Mouse (Mus musculus) hindbrain, embryonic 16.5 days (tissue): ENCODE results near the gene H2afz. TPM values are rescaled to one million over a fixed set of nuclear protein-coding genes. Genes with fewer than 3 reads are reported as not detected.

ENCODE experiments used
- ATAC-seq: fragments of 200-750 bp; cut with Nextera tagmentation; 2 replicates; pipeline ENCODE4 v1.8.0; 2017; ENCODE audit warnings: moderate TSS enrichment, moderate library complexity
- H3K27ac ChIP-seq: fragments of 300-500 bp; sonication (generic); 2 replicates; pipeline ENCODE4 v1.5.1; 2014; ENCODE audit warnings: low read depth, mild to moderate bottlenecking, control low read depth, low read length, moderate library complexity
- H3K27me3 ChIP-seq: fragments of 300-500 bp; sonication (generic); replicated peaks from 2 replicates; pipeline ENCODE4 v1.6.1; 2014; ENCODE audit warnings: low read length; ENCODE audit not compliant: control insufficient read depth, insufficient read depth
- H3K36me3 ChIP-seq: fragments of 300-500 bp; sonication (generic); 2 replicates; pipeline ENCODE4 v1.6.1; 2014; ENCODE audit warnings: mild to moderate bottlenecking, low read length, moderate library complexity, mixed read lengths; ENCODE audit not compliant: control insufficient read depth, insufficient read depth
- H3K4me1 ChIP-seq: fragments of 300-500 bp; sonication (generic); 2 replicates; pipeline ENCODE4 v1.6.1; 2014; ENCODE audit warnings: low read depth, low read length; ENCODE audit not compliant: control insufficient read depth, insufficient read depth
- H3K4me2 ChIP-seq: fragments of 300-500 bp; sonication (generic); 2 replicates; pipeline ENCODE4 v1.6.1; 2014; ENCODE audit warnings: mild to moderate bottlenecking, low read length, control low read depth, moderate library complexity
- H3K4me3 ChIP-seq: fragments of 300-500 bp; sonication (generic); 2 replicates; pipeline ENCODE4 v1.5.1; 2014; ENCODE audit warnings: mild to moderate bottlenecking, low read length, control low read depth, moderate library complexity
- H3K9ac ChIP-seq: fragments of 300-500 bp; sonication (generic); 2 replicates; pipeline ENCODE4 v1.6.1; 2014; ENCODE audit warnings: low read depth, mild to moderate bottlenecking, control low read depth, low read length, moderate library complexity
- H3K9me3 ChIP-seq: fragments of 300-500 bp; sonication (generic); 2 replicates; pipeline ENCODE4 v1.6.1; 2014; ENCODE audit warnings: mild to moderate bottlenecking, low read length, moderate library complexity; ENCODE audit not compliant: control insufficient read depth
- WGBS: fragments of 180-500 bp; shearing (Covaris S2); extraction: QIAGEN DNeasy Blood & Tissue Kit; methylation state at CpG from one replicate; pipeline ENCODE4 v1.1.7; 2014; 5-methylcytosine and 5-hydroxymethylcytosine counted together
- polyA plus RNA-seq: library from polyadenylated mRNA; unstranded; fragments of >200 nt; fragmentation: Nextera tagmentation; extraction: Ambion mirVana; gene quantifications from 2 replicates; pipeline ENCODE4 v1.2.1, GENCODE M21; 2015

H2afz gene
- 683 and 688 TPM in 2 replicates for polyA plus RNA-seq

DNA sequence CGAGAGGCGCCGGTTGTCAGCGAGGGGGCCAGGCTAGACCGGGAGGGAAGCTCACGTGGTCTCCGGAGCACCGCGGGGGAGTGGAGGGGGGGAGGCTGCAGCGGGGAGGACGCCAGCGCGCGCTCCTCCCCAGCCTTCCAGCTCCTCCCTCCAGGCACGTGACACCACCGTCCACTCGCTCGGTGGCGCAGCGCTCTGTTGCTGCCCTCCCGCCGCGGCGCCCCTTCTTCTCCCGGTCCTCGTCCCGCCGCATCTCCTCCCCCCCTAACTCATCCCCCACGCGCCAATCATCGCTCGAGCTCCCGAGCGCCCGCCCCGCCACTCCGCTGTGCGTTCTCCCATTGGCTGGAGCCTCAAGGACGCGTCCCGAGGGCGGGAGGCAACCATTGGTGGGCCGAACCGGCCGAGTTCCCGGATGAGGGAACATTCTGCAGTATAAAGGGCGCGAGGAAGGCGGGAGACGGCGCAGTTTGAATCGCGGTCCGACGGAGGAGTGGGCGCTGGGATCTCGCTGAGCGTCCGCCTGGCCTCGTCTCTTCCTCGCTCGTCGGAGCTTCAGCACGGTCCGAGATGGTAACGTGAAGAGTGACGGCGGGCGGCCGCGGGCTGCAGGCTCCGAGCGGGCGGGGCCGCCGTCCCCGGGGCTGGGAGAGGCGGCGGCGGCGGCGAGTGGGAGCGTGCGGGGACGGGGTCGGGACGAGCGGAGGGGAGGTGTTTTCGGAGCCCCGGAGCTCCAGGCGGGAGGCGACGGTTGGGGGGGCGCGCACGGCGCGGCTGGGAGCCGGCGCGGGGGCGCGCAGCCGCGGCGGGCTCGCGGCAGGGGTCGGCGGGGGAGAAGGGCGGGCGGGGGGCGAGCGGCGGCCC lies at the start of gene H2afz:
H2afz (plus strand) TSS at position 364 of the 864 bp plus-strand sequence.
- Histone ChIP-seq H3K36me3 (no peaks in the 10 kb centered on the region), H3K4me1 (peaks cover 19% of the 10 kb centered on the region), H3K4me3 (peak within 1 kb of the TSS; percentile 85), H3K27ac (peak within 1 kb of the TSS; percentile 95), H3K4me2 (peak within 1 kb of the TSS; percentile 62), H3K9ac (peak within 1 kb of the TSS; percentile 92), H3K9me3 (no peaks in the 10 kb centered on the region), H3K27me3 (no peaks in the 10 kb centered on the region)
- WGBS, result under 1% methylated on average over 63 of the region's 115 CpGs
- peak; percentile 96 for ATAC-seq

DNA sequence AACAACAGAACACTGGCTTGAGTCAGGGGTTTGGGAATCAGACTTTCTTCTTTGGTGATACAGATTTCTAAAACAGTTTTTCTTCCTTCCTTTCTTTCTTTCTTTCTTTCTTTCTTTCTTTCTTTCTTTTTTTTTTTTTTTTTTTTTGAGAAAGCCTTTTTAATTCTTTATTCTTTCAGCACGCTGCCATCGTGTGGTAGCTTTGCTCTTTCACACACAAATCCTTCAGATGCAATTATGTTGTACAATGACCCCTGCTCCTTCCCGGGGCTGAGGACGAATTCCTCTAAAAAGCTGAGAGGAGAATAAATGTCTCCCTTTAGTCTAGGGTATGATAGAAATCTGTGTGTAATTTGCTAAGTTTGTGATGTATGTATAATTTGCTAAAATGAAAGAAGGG lies 45.6 kb upstream of the H2afz start:
- H3K9me3 ChIP-seq, result no peaks in the 10 kb centered on the region
- no peak overlapping the region for H3K27ac ChIP-seq
- H3K9ac ChIP-seq, result no peak overlapping the region
- no peaks in the 10 kb centered on the region for H3K36me3 ChIP-seq
- no peaks in the 10 kb centered on the region for H3K4me1 ChIP-seq
- H3K4me2 ChIP-seq, result no peak overlapping the region
- no peak for ATAC-seq
- no peaks in the 10 kb centered on the region for H3K27me3 ChIP-seq
- WGBS, result 9% methylated on average over 4 of the region's 4 CpGs
- H3K4me3 ChIP-seq, result no peak overlapping the region

DNA sequence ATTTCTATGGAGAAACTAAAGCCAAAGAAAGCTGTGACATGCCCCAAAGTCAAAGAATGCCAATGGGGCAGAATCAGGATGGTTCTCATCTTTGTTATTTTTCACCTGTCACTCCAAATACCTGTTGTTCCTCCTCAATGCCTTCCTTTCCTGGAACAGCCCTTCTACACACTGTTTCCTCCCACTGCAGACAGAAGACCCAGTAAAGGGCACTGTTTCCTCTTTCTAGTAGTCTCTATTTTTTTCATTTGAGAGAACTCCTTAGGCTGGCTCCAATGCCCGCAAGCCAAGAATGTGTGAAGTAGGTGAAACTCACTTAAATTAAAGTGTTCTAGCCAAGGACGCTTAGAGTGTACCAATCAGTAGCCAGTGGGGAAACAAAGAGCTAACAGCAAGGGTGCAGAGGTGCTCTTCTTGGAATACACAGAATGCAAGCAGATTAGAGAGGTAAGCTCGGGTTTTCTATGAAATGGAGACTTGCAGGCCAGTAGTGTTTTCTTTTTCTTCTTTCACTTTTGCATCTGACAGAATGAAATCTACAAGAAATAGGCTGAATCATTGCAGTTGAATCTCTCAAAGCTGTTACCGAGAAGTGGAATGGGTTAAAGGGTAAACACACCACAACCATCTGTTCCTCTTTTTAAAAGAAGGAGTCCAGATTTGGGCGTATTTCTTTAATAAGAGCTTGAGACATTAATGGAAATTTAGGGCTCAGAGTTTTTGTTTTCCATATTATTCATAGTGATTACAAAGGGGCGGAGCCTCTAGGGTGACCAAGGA lies 43.4 kb upstream of the H2afz start:
- Histone ChIP-seq H3K4me3 (no peak overlapping the region), H3K36me3 (no peaks in the 10 kb centered on the region), H3K27me3 (no peaks in the 10 kb centered on the region), H3K4me2 (no peak overlapping the region), H3K27ac (no peak overlapping the region), H3K9me3 (no peaks in the 10 kb centered on the region), H3K4me1 (no peaks in the 10 kb centered on the region), H3K9ac (no peak overlapping the region)
- WGBS, result 79% methylated on average over 6 of the region's 6 CpGs
- ATAC-seq, result no peak

DNA sequence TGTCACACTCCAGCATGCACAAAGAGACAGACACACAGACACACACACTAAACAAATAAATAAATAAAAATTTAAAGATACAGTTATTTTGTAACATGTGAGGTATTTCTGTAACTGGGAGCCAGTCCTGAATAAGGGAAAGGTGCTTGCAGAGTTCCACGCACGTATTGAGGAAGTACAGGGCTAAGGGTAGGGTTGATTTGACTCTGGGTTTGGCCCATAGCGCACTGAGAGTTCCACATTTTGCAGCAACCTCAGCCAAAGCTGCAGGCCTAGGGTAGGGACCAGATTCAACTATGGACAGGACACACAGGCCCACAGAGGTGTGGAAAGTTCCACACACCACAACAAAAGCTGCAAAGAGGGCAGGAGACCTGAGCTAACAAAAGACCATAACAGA lies 41.0 kb upstream of the H2afz start:
- Histone ChIP-seq H3K4me2 (no peak overlapping the region), H3K27ac (no peak overlapping the region), H3K36me3 (no peaks in the 10 kb centered on the region), H3K9me3 (no peaks in the 10 kb centered on the region), H3K4me1 (no peaks in the 10 kb centered on the region), H3K4me3 (no peak overlapping the region), H3K9ac (no peak overlapping the region), H3K27me3 (no peaks in the 10 kb centered on the region)
- no peak for ATAC-seq
- WGBS, result 90% methylated on average over 3 of the region's 3 CpGs

DNA sequence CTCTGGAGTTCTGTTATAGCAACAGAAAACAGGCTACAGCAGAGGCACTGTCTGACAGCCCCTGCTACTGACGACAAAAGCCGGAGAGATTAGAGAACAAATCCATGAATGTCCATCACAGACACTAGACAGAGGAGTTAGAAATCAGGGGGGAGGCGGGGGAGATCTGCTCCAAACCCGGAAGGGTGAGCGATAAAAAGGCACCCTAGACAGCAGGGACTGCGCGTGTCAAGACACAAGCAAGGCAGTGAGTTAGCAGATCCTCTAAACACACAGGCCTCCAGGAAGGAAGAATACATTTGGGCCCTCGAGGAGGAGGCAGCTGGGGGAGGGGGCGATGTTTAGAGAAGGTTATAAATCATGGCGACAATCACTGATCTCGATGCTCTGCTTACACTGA lies 36.6 kb upstream of the H2afz start:
- Histone ChIP-seq H3K4me3 (no peak overlapping the region), H3K27ac (no peak overlapping the region), H3K9ac (no peak overlapping the region), H3K36me3 (no peaks in the 10 kb centered on the region), H3K4me1 (no peaks in the 10 kb centered on the region), H3K27me3 (no peaks in the 10 kb centered on the region), H3K9me3 (no peaks in the 10 kb centered on the region), H3K4me2 (no peak overlapping the region)
- WGBS, result 38% methylated on average over 11 of the region's 11 CpGs
- peak; percentile 30 for ATAC-seq

- Histone ChIP-seq H3K27ac (no peak overlapping the region), H3K9ac (no peak overlapping the region), H3K4me2 (no peak overlapping the region), H3K27me3 (no peaks in the 10 kb centered on the region), H3K36me3 (no peaks in the 10 kb centered on the region), H3K9me3 (no peaks in the 10 kb centered on the region), H3K4me3 (no peak overlapping the region), H3K4me1 (no peaks in the 10 kb centered on the region)
- WGBS, result 98% methylated on average over 2 of the region's 2 CpGs
- no peak for ATAC-seq
Observed at GRCm38 (mm10) chr3:137831156-137831555, 33.1 kb upstream of the H2afz start.

DNA sequence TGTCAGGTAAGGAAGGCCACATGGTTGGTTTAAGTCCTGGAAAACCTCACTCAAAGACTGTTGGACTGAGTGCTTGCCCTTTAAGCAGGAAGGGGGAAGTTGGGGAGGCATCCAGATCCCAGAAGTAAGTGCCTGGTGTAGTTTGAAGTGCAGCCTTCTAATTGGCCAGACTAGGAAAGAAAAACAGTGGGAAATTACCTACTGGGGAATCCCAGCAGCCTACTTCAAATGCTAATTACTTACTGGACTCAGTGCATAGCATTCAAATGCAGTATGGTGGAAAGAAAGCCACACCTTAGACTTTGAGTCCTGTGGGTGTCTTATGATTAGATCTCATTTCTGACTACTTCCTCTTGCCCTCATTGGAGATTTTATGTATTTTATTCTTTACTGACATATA lies 31.2 kb upstream of the H2afz start:
- ATAC-seq, result no peak

DNA sequence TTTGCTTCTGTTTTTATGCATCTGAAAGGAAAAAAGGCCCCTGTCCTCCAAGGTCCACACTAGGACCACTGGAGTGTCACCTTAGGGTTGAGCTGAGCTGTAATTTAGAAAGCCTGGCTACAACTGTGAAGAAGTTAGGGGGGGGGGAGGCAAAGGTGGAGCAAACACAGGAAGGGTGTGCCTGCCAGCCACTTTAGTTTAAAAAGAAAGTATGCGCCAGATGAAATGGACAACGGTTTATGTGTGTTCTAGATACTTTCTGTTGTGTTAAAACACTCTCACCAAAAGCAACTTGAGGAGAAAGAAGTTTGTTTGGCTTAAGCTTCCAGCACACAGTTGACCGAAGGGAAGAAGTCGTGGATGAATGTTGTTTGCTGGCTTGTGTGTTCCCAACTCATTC lies 30.6 kb upstream of the H2afz start:
- H3K4me2 ChIP-seq, result no peak overlapping the region
- H3K9me3 ChIP-seq, result no peaks in the 10 kb centered on the region
- no peak overlapping the region for H3K27ac ChIP-seq
- ATAC-seq, result no peak
- H3K27me3 ChIP-seq, result no peaks in the 10 kb centered on the region
- no peak overlapping the region for H3K4me3 ChIP-seq
- 87% methylated on average over 4 of the region's 4 CpGs for WGBS
- no peak overlapping the region for H3K9ac ChIP-seq
- H3K4me1 ChIP-seq, result no peaks in the 10 kb centered on the region
- no peaks in the 10 kb centered on the region for H3K36me3 ChIP-seq

More for the DNA sequence above, 31.2 kb upstream of the H2afz start:
- no peaks in the 10 kb centered on the region for H3K4me1 ChIP-seq
- no peak overlapping the region for H3K4me2 ChIP-seq
- no peaks in the 10 kb centered on the region for H3K27me3 ChIP-seq
- no peaks in the 10 kb centered on the region for H3K36me3 ChIP-seq
- no peak overlapping the region for H3K9ac ChIP-seq
- no peak overlapping the region for H3K27ac ChIP-seq
- H3K4me3 ChIP-seq, result no peak overlapping the region
- no peaks in the 10 kb centered on the region for H3K9me3 ChIP-seq

- no peaks in the 10 kb centered on the region for H3K27me3 ChIP-seq
- no peak for ATAC-seq
Observed at GRCm38 (mm10) chr3:137836543-137836942, 27.7 kb upstream of the H2afz start.

More at GRCm38 (mm10) chr3:137836543-137836942, 27.7 kb upstream of the H2afz start:
- Histone ChIP-seq H3K4me3 (no peak overlapping the region), H3K9ac (no peak overlapping the region), H3K4me2 (no peak overlapping the region), H3K36me3 (no peaks in the 10 kb centered on the region), H3K27ac (no peak overlapping the region), H3K4me1 (no peaks in the 10 kb centered on the region), H3K9me3 (no peaks in the 10 kb centered on the region)
- WGBS, result 84% methylated on average over 1 of the region's 1 CpGs
